Mouse (Mus musculus) Muller cell, postnatal 12 days (primary cell): ENCODE measurements around the gene Vps4a.
A peak's percentile ranks its signal among the peaks of the same experiment; 100 is the strongest.
"Not testable (repeated sequence)": the region's sequence is repeated elsewhere in the genome, so short reads cannot be mapped to it uniquely, and the experiment has no call there.

ENCODE experiments used
- DNase-seq: peaks from one replicate; pipeline ENCODE4 v3.0.0-alpha.2; 2015; ENCODE audit errors: inconsistent ontology term

Vps4a gene

GRCm38 (mm10) chr8:107030650-107031576 lies at the start of gene Vps4a:
Gene Vps4a, plus strand, starts transcription at chr8:107031222.
- DNase-seq = peak; percentile 98

DNA sequence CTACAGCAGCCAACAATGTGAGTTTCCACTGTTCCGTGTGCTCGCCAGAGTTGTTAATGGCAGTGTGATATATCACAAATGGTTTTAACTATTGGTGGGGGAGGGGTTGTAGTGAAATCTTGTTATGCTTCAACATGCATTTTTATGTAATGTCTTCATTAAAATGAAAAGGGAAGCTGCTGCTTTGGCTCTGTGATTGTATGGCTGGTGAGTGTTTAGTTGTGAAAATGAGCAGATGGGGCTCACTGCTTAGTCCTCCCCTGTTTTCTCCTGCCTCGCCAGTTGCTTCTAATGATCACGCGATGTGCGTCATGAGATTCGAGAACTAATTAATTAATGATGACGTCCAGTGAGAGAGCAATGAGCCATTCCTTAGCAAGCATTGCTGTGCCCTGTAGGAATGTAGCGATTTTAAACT lies 45.6 kb upstream of the Vps4a start:
- DNase-seq = peak; percentile 65

GRCm38 (mm10) chr8:106985951-106986350 lies 45.1 kb upstream of the Vps4a start:
- no peak for DNase-seq

DNA sequence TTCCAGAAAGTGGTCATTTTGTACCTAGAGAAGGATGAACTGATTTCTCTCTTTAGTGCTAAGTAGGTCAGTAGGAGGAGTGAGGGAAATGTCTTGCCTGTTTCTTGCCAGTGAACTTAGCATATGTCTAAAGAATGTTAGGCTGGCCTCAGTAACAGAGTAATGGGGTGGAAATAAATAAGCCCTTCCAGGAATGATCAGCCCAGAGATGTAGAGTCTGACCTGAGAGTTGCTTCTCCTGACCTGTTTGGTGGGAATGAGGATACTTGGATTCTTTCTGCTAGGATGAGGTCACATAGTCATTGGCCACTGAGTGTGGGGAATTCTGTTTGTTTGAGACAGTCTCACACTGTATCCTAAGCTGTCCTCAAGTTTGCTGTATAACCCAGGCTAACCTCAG lies 43.5 kb upstream of the Vps4a start:
- DNase-seq = peak; percentile 29

- DNase-seq = no peak
These were observed 39.6 kb upstream of the Vps4a start for GRCm38 (mm10) chr8:106991393-106991792.

GRCm38 (mm10) chr8:106996339-106996738 lies 34.7 kb upstream of the Vps4a start:
- DNase-seq = not testable (repeated sequence)

DNA sequence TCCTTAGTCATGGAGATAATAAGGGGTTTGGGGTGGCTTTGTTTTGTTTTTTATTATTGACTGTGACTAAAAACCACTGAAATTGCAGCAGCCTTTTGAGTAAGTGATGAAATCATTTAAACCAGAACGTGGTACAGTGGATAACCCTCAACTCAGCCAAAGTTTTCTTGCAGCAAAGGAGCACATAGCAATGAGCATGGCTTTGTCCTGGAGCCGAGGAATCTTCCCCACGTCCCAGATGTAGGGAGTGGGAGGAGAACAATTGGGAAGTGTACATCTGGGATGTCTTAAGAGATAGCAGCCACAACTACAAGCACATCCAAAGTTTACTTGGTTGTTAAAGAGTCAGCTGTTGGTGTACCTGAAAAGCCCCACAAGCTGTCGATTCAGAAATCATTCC lies 33.6 kb upstream of the Vps4a start:
- no peak for DNase-seq

- DNase-seq = peak; percentile 36
These were observed 32.0 kb upstream of the Vps4a start for GRCm38 (mm10) chr8:106999068-106999467.

GRCm38 (mm10) chr8:107002532-107002931 lies 28.5 kb upstream of the Vps4a start:
- peak; percentile 78 for DNase-seq

- no peak for DNase-seq
These were observed 23.2 kb upstream of the Vps4a start for GRCm38 (mm10) chr8:107007795-107008194.

DNA sequence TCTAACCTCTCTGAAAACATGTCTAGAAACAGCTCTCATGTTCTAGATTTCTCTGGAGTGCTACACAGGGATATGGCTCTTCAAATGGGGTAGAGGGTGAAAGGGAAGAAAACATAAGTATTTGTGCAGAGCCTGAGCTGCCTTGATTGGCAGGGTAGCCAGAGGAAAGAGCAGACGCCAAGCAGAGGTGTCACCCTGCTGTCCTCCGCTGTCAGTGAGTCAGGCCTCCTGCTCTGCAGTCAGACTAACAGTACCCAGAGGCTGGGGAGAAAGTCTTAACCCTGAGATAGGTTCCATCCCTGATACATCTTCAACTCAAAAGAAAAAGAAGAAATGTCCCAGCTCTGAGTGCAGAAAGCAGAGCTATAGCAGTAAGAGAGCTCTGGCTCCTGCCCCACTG lies 18.4 kb upstream of the Vps4a start:
- DNase-seq = no peak

DNA sequence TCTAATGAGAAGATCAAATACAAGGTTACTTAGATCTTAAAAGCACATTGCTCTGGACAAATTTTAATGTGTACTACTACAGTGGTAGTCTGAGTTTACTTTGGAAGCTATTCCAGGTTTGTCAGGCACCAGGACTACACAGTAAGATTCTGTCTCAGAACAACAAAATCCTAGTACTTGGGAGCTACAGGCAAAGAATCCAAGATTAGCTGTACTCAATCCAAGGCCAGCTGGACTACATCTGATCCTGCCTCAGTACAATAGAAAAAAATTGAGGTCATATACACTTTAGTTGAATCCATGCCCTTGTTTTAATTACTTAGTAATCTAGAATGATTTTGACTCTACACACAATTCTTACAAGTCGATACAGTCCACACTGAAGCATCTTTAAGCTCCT lies 16.1 kb upstream of the Vps4a start:
- no peak for DNase-seq

DNA sequence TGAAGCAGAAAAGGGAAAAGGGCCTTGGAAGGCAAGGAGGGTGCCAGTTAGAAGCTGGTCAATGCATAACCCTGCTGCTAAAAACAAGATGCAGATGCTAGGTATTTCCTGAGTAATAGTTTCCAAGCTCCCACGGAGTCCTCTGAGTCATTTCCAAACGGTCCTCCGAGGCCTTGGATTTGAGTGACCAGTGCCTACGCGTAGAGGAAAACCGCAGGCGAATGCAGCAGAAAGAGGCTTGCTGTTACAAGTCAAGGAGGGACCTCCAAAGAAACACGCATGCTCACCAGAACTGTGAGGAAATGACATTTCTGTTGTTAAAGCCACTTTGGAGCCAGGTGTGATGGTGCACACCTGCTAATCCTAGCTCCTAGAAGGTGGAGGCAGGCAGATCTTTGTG lies 7.5 kb upstream of the Vps4a start:
- DNase-seq = no peak

- no peak for DNase-seq
These were observed 1.7 kb upstream of the Vps4a start for GRCm38 (mm10) chr8:107029310-107029709.

- DNase-seq = no peak
These were observed 964 bp upstream of the Vps4a start for GRCm38 (mm10) chr8:107030058-107030457.

GRCm38 (mm10) chr8:107031577-107032090 lies 612 bp downstream of the Vps4a start:
- DNase-seq = no peak

DNA sequence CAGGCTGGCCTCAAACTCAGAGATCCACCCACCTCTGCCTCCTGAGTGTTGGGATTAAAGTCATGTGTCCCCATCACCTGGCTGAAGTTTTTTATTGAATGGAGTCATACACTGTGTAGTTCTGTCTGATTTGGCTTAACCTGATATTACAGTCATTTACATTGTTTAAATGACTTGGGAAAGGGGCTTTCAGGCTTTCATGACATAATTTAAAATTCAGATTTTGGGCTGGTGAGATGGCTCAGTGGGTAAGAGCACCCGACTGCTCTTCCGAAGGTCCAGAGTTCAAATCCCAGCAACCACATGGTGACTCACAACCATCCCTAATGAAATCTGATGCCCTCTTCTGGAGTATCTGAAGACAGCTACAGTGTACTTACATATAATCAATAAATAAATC lies 2.6 kb downstream of the Vps4a start:
- not testable (repeated sequence) for DNase-seq

DNA sequence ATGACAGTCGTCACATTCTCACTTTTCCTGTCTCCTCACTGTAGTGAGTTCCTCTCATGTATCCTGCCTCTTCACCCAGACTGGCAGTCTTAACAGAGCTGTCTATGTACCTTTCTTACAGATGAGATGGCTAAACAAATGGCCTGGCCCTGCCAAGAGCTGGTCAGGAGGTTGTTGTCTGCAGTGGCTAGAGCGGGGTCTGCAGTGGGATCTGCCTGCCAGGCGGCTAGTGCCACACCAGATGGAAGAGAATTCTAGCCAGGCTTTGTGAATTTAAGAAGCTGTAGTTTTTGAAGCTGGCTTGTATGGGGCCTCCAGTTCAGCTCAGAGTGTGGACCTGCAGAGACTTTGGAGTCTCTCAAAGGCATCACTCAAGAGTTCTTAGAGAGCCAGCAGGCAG lies 4.6 kb downstream of the Vps4a start:
- no peak for DNase-seq

- no peak for DNase-seq
These were observed 5.6 kb downstream of the Vps4a start for GRCm38 (mm10) chr8:107036626-107037025.

- no peak for DNase-seq
These were observed 9.6 kb downstream of the Vps4a start for GRCm38 (mm10) chr8:107040632-107041031.

GRCm38 (mm10) chr8:107045478-107045877 lies 14.5 kb downstream of the Vps4a start:
- no peak for DNase-seq

DNA sequence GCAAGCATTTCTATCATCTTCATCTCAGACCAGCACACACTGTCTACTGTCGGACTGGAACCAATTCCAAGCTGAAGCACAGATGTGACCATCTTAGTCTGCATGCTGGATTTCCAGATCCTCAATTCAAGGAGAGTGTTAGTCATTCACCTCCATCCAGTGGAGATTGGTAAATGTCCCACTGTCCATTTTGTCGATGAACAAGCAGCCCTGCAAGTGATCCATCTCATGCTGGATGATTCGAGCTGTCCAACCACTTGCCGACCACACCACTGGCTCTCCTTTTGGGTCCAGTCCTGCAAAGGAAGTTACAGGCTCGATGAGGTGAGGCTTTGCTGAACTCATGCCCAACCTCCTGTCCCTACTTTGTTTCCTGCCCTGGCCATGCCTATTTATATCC lies 16.0 kb downstream of the Vps4a start:
- DNase-seq = no peak
